Mouse (Mus musculus) gastrocnemius, adult 2 months (tissue): Measurements from ENCODE around the gene Map3k13. TPM values are rescaled to one million over a fixed set of nuclear protein-coding genes. Genes with fewer than 3 reads are reported as not detected.
"Not testable (repeated sequence)": the region's sequence is repeated elsewhere in the genome, so short reads cannot be mapped to it uniquely, and the experiment has no call there.

Source experiments
- DNase-seq: peaks from one replicate; pipeline ENCODE4 v3.0.0; 2022
- H3K27ac ChIP-seq: fragments of 200-600 bp; 2 replicates; pipeline ENCODE4 v1.8.1; 2022; ENCODE audit warnings: mild to moderate bottlenecking
- H3K4me3 ChIP-seq: fragments of 200-600 bp; 2 replicates; pipeline ENCODE4 v1.8.1; 2022; ENCODE audit warnings: mild to moderate bottlenecking, moderate library complexity
- CTCF ChIP-seq: fragments of 200-600 bp; IDR thresholded peaks from 2 replicates; pipeline ENCODE4 v1.8.1; 2022; ENCODE audit warnings: antibody characterized with exemption, mild to moderate bottlenecking, moderate library complexity
- intact Hi-C: fragments of 180-260 bp; cut with DNase I; formaldehyde crosslinking; loops from one replicate; pipeline ENCODE4 v1.15.1; 2025
- total RNA-seq, 2 experiments: library from RNA; stranded (reverse); gene quantifications; 2 replicates each; pipeline ENCODE4 v1.2.3; 2021

Map3k13 gene
- total RNA-seq, 2 experiments from 2014 or later = 0.70 to 0.74 TPM

- DNase-seq = peak; percentile 89
- intact Hi-C loops = no loop called here
- peak within 1 kb of the TSS; percentile 80 for H3K4me3 ChIP-seq
- 0 out of 2 replicates have a peak, but pooled peaks have one; percentile 13 for TF ChIP-seq CTCF
- peak within 1 kb of the TSS; percentile 91 for H3K27ac ChIP-seq
Observed at GRCm38 (mm10) chr16:21787516-21788353, 6.4 kb upstream of the Map3k13 start, which contains the start of gene Ehhadh. Gene Ehhadh, minus strand, starts transcription at chr16:21787807.

GRCm38 (mm10) chr16:21788581-21788980, 5.6 kb upstream of the Map3k13 start:
- intact Hi-C loops = no loop called here
- Histone ChIP-seq H3K27ac (no peak overlapping the region), H3K4me3 (no peak overlapping the region)
- DNase-seq = no peak
- peak; percentile 38 for TF ChIP-seq CTCF

GRCm38 (mm10) chr16:21789180-21789579, 5.0 kb upstream of the Map3k13 start:
- intact Hi-C loops = no loop called here
- TF ChIP-seq CTCF = no peak
- DNase-seq = no peak
- no peak overlapping the region for H3K4me3 ChIP-seq
- H3K27ac ChIP-seq = no peak overlapping the region

GRCm38 (mm10) chr16:21790469-21790868, 3.7 kb upstream of the Map3k13 start:
- no peak for TF ChIP-seq CTCF
- DNase-seq = no peak
- no peak overlapping the region for H3K27ac ChIP-seq
- no peak overlapping the region for H3K4me3 ChIP-seq
- intact Hi-C loops = no loop called here

GRCm38 (mm10) chr16:21791779-21792178, 2.4 kb upstream of the Map3k13 start:
- TF ChIP-seq CTCF = no peak
- H3K4me3 ChIP-seq = no peak overlapping the region
- no peak for DNase-seq
- H3K27ac ChIP-seq = no peak overlapping the region
- intact Hi-C loops = no loop called here

- H3K27ac ChIP-seq = peak overlapping the region; percentile 99
- H3K4me3 ChIP-seq = peak overlapping the region; percentile 96
- intact Hi-C loops, DNase-seq: not testable (repeated sequence)
Observed at GRCm38 (mm10) chr16:21793080-21793810, 901 bp upstream of the Map3k13 start.

- TF ChIP-seq CTCF = no peak
- intact Hi-C loops = no loop called here
- H3K4me3 ChIP-seq = peak overlapping the region; percentile 96
- peak overlapping the region; percentile 99 for H3K27ac ChIP-seq
- DNase-seq = no peak
Observed at GRCm38 (mm10) chr16:21794697-21795045, 525 bp downstream of the Map3k13 start.

GRCm38 (mm10) chr16:21795071-21795470, 925 bp downstream of the Map3k13 start:
- no peak for DNase-seq
- no peak for TF ChIP-seq CTCF
- Histone ChIP-seq H3K27ac (peak overlapping the region; percentile 99; the same call in 1 of the 2 replicates), H3K4me3 (peak overlapping the region; percentile 96)
- intact Hi-C loops = no loop called here

GRCm38 (mm10) chr16:21804258-21804657, 10.1 kb downstream of the Map3k13 start:
- H3K27ac ChIP-seq = no peak overlapping the region
- intact Hi-C loops = no loop called here
- no peak for TF ChIP-seq CTCF
- no peak for DNase-seq
- H3K4me3 ChIP-seq = no peak overlapping the region

- no peak for DNase-seq
- Histone ChIP-seq H3K4me3 (no peak overlapping the region), H3K27ac (no peak overlapping the region)
- TF ChIP-seq CTCF = no peak
- intact Hi-C loops = no loop called here
Observed at GRCm38 (mm10) chr16:21806892-21807291, 12.7 kb downstream of the Map3k13 start.

- intact Hi-C loops, H3K4me3 ChIP-seq, DNase-seq, H3K27ac ChIP-seq: not testable (repeated sequence)
Observed at GRCm38 (mm10) chr16:21807786-21808185, 13.6 kb downstream of the Map3k13 start.

GRCm38 (mm10) chr16:21813164-21813834, 19.2 kb downstream of the Map3k13 start:
- Histone ChIP-seq H3K4me3 (no peak overlapping the region), H3K27ac (no peak overlapping the region)
- no peak for DNase-seq
- no peak for TF ChIP-seq CTCF
- intact Hi-C loops = no loop called here
